Mouse (Mus musculus): Measurements from ENCODE around the gene Eva1a. TPM values are rescaled to one million over a fixed set of nuclear protein-coding genes. Genes with fewer than 3 reads are reported as not detected.

Gene Eva1a
- polyA plus RNA-seq, 1 experiment from 2014 or later: 3.7 TPM

Other genes with a start within 250 kb of the Eva1a start
- 11.1 and 11.5 TPM in 2 replicates for gene Gcfc2, start 117.4 kb upstream of the Eva1a start, polyA plus RNA-seq (2016; fragmentation: Nextera tagmentation; extraction: Ambion mirVana)
- 66.8 and 69.0 TPM in 2 replicates for gene Mrpl19, start 75.1 kb upstream of the Eva1a start, polyA plus RNA-seq (2016; fragmentation: Nextera tagmentation; extraction: Ambion mirVana)

Measured in midbrain, embryonic 10.5 days (tissue).